Mouse (Mus musculus): ENCODE data around the gene Rfx4. TPM values are rescaled to one million over a fixed set of nuclear protein-coding genes. Genes with fewer than 3 reads are reported as not detected.
A peak's percentile ranks its signal among the peaks of the same experiment; 100 is the strongest.

Rfx4 gene
- total and polyA plus RNA-seq, 2 experiments: 1.8 to 5.1 TPM

- TF ChIP-seq POLR2A (IDR thresholded peaks at IDR 0.05; ENCODE audit: extremely low read depth, insufficient read depth, low read length) (no peak), CTCF (IDR thresholded peaks at IDR 0.05; ENCODE audit: low read depth, low read length) (no peak)
- Histone ChIP-seq H3K9ac (ENCODE audit: low read depth, low read length) (no peak overlapping the region), H3K4me1 (ENCODE audit: control insufficient read depth, insufficient read depth, low read length) (peaks cover 2% of the 10 kb centered on the region), H3K27me3 (ENCODE audit: control insufficient read depth, insufficient read depth, low read length) (no peaks in the 10 kb centered on the region), H3K36me3 (ENCODE audit: control insufficient read depth, insufficient read depth, low read length) (no peaks in the 10 kb centered on the region), H3K79me2 (ENCODE audit: control insufficient read depth, insufficient read depth, low read length) (no peaks in the 10 kb centered on the region), H3K4me3 (ENCODE audit: insufficient read depth, low read depth, low read length) (no peak overlapping the region), H3K27ac (replicated peaks; ENCODE audit: insufficient read depth, low read depth, low read length) (no peak overlapping the region)
- no peak for DNase-seq (ENCODE audit: extremely low read depth, low read depth, low spot score)
- WGBS: 48% methylated on average over 5 of the region's 5 CpGs
Observed at GRCm38 (mm10) chr10:84903742-84904141, 147.9 kb downstream of the Rfx4 start.

DNA sequence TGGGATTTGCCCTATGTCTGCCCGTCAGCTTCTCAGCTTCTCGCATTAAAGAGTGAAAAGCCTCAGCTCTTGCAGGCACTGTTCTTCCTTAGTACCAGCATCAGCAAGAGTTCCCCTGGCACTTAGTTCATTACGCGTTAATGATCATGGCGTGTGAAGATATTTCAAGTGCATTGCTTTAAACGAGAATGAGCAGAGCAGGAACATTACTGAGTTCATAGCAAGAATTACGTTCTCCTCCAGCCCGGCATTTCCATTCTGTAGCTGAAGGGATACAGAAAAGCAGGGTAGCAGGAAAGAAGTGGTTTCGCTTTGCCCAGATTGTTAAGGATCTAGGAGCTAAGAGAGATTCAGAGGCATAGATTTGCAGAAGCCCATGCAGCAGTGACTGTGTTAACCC, 151.0 kb downstream of the Rfx4 start:
- Histone ChIP-seq H3K79me2 (ENCODE audit: control insufficient read depth, insufficient read depth, low read length) (no peaks in the 10 kb centered on the region), H3K9ac (ENCODE audit: low read depth, low read length) (no peak overlapping the region), H3K27me3 (ENCODE audit: control insufficient read depth, insufficient read depth, low read length) (no peaks in the 10 kb centered on the region), H3K27ac (replicated peaks; ENCODE audit: insufficient read depth, low read depth, low read length) (no peak overlapping the region), H3K4me1 (ENCODE audit: control insufficient read depth, insufficient read depth, low read length) (peaks cover 2% of the 10 kb centered on the region), H3K36me3 (ENCODE audit: control insufficient read depth, insufficient read depth, low read length) (no peaks in the 10 kb centered on the region), H3K4me3 (ENCODE audit: insufficient read depth, low read depth, low read length) (no peak overlapping the region)
- no peak for TF ChIP-seq CTCF (IDR thresholded peaks at IDR 0.05; ENCODE audit: low read depth, low read length)
- no peak for TF ChIP-seq POLR2A (IDR thresholded peaks at IDR 0.05; ENCODE audit: extremely low read depth, insufficient read depth, low read length)
- WGBS: 96% methylated on average over 9 of the region's 9 CpGs
- no peak for DNase-seq (ENCODE audit: extremely low read depth, low read depth, low spot score)

GRCm38 (mm10) chr10:84908006-84908405, 152.1 kb downstream of the Rfx4 start:
- Histone ChIP-seq H3K27ac (replicated peaks; ENCODE audit: insufficient read depth, low read depth, low read length) (peak overlapping the region; percentile 1; the same call in 1 of the 2 replicates), H3K36me3 (ENCODE audit: control insufficient read depth, insufficient read depth, low read length) (no peaks in the 10 kb centered on the region), H3K4me3 (ENCODE audit: insufficient read depth, low read depth, low read length) (no peak overlapping the region), H3K27me3 (ENCODE audit: control insufficient read depth, insufficient read depth, low read length) (no peaks in the 10 kb centered on the region), H3K79me2 (ENCODE audit: control insufficient read depth, insufficient read depth, low read length) (no peaks in the 10 kb centered on the region), H3K9ac (ENCODE audit: low read depth, low read length) (no peak overlapping the region), H3K4me1 (ENCODE audit: control insufficient read depth, insufficient read depth, low read length) (peaks cover 2% of the 10 kb centered on the region; the same call in 1 of the 2 replicates)
- WGBS: 88% methylated on average over 3 of the region's 3 CpGs
- TF ChIP-seq POLR2A (IDR thresholded peaks at IDR 0.05; ENCODE audit: extremely low read depth, insufficient read depth, low read length) (no peak), CTCF (IDR thresholded peaks at IDR 0.05; ENCODE audit: low read depth, low read length) (no peak)
- no peak for DNase-seq (ENCODE audit: extremely low read depth, low read depth, low spot score)

DNA sequence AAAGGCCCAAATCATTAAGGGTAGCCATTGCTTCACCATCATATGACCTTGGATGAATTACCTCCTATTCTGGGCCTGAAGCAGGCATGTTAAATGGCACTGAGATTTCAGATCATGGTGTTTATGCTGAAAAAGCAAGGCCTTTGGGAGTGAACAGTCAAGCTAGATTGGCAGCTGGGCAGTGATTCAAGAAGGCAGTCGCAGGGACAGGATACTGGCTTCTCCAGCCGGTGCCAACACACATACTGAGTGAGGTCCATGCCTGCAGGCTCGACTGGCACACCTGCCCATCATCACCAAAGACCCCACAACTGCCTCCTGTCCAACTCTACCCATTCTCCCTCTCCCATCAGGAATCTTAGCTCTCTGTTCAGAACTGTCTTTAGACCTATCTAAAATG, 152.6 kb downstream of the Rfx4 start:
- no peak for DNase-seq (ENCODE audit: extremely low read depth, low read depth, low spot score)
- no peaks in the 10 kb centered on the region for H3K36me3 ChIP-seq (ENCODE audit: control insufficient read depth, insufficient read depth, low read length)
- H3K27me3 ChIP-seq (ENCODE audit: control insufficient read depth, insufficient read depth, low read length): no peaks in the 10 kb centered on the region
- H3K4me3 ChIP-seq (ENCODE audit: insufficient read depth, low read depth, low read length): no peak overlapping the region
- no peak overlapping the region for H3K9ac ChIP-seq (ENCODE audit: low read depth, low read length)
- no peaks in the 10 kb centered on the region for H3K79me2 ChIP-seq (ENCODE audit: control insufficient read depth, insufficient read depth, low read length)
- TF ChIP-seq CTCF (IDR thresholded peaks at IDR 0.05; ENCODE audit: low read depth, low read length) (no peak), POLR2A (IDR thresholded peaks at IDR 0.05; ENCODE audit: extremely low read depth, insufficient read depth, low read length) (no peak)
- 80% methylated on average over 3 of the region's 3 CpGs for WGBS
- H3K27ac ChIP-seq (replicated peaks; ENCODE audit: insufficient read depth, low read depth, low read length): no peak overlapping the region
- peaks cover 2% of the 10 kb centered on the region; the same call in 1 of the 2 replicates for H3K4me1 ChIP-seq (ENCODE audit: control insufficient read depth, insufficient read depth, low read length)

DNA sequence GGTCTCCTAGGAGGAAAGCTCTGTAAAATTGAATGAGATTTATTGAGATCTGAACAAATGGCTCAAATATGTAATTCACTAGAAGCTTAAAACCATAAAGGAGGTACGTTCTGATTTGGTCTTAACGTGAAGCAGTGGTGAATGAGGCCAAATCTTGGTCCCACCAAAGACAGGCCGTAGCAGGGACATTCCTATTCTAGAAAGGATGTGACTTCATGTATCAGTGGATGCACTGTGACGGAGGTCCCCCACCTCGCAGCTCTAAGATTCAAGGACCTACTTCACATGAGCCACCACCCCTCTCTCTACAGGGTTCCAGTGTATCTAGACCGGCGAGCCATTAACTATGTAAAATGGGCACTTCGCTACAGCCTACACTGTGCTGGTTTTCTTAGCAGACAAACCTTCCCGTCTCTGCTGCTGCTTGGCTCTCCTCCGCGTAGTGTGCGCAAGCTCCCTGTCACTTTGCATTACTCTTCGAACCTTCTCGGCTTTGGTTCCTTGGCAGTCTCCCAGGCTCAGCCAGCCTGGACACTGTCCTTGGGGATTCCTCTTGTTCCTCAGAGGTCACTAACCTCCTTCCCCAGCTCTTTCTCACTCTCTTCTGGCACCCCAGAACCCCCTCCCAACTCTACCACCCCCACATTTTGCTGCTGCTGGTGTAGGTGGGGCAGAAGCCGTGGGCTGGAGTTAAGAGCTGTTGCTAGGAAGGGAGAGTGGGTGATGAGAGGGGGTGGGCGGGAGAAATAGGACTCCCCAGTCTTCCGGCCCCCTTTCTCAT, 153.3 kb downstream of the Rfx4 start:
- 92% methylated on average over 17 of the region's 17 CpGs for WGBS
- Histone ChIP-seq H3K4me1 (ENCODE audit: control insufficient read depth, insufficient read depth, low read length) (peaks cover 2% of the 10 kb centered on the region; the same call in 1 of the 2 replicates), H3K36me3 (ENCODE audit: control insufficient read depth, insufficient read depth, low read length) (no peaks in the 10 kb centered on the region), H3K9ac (ENCODE audit: low read depth, low read length) (no peak overlapping the region), H3K27ac (replicated peaks; ENCODE audit: insufficient read depth, low read depth, low read length) (no peak overlapping the region), H3K4me3 (ENCODE audit: insufficient read depth, low read depth, low read length) (no peak overlapping the region), H3K27me3 (ENCODE audit: control insufficient read depth, insufficient read depth, low read length) (no peaks in the 10 kb centered on the region), H3K79me2 (ENCODE audit: control insufficient read depth, insufficient read depth, low read length) (no peaks in the 10 kb centered on the region)
- TF ChIP-seq CTCF (IDR thresholded peaks at IDR 0.05; ENCODE audit: low read depth, low read length): no peak
- TF ChIP-seq POLR2A (IDR thresholded peaks at IDR 0.05; ENCODE audit: extremely low read depth, insufficient read depth, low read length): no peak
- DNase-seq (ENCODE audit: extremely low read depth, low read depth, low spot score): no peak

- Histone ChIP-seq H3K27ac (replicated peaks; ENCODE audit: insufficient read depth, low read depth, low read length) (no peak overlapping the region), H3K27me3 (ENCODE audit: control insufficient read depth, insufficient read depth, low read length) (no peaks in the 10 kb centered on the region), H3K9ac (ENCODE audit: low read depth, low read length) (no peak overlapping the region), H3K4me1 (ENCODE audit: control insufficient read depth, insufficient read depth, low read length) (peaks cover 2% of the 10 kb centered on the region; the same call in 1 of the 2 replicates), H3K4me3 (ENCODE audit: insufficient read depth, low read depth, low read length) (no peak overlapping the region), H3K36me3 (ENCODE audit: control insufficient read depth, insufficient read depth, low read length) (no peaks in the 10 kb centered on the region), H3K79me2 (ENCODE audit: control insufficient read depth, insufficient read depth, low read length) (no peaks in the 10 kb centered on the region)
- 67% methylated on average over 7 of the region's 7 CpGs for WGBS
- TF ChIP-seq POLR2A (IDR thresholded peaks at IDR 0.05; ENCODE audit: extremely low read depth, insufficient read depth, low read length) (no peak), CTCF (IDR thresholded peaks at IDR 0.05; ENCODE audit: low read depth, low read length) (no peak)
- no peak for DNase-seq (ENCODE audit: extremely low read depth, low read depth, low spot score)
Observed at GRCm38 (mm10) chr10:84910194-84910593, 154.3 kb downstream of the Rfx4 start.

Measured in liver, adult 2 months (tissue).